Mouse (Mus musculus): ENCODE measurements at regions not wholly inside any gene's neighbourhood (a gene's known extent, or its start where the extent isn't known, plus 50 kb on each side); places are given as distances from the start of the nearest gene placed in this dataset.

DNA sequence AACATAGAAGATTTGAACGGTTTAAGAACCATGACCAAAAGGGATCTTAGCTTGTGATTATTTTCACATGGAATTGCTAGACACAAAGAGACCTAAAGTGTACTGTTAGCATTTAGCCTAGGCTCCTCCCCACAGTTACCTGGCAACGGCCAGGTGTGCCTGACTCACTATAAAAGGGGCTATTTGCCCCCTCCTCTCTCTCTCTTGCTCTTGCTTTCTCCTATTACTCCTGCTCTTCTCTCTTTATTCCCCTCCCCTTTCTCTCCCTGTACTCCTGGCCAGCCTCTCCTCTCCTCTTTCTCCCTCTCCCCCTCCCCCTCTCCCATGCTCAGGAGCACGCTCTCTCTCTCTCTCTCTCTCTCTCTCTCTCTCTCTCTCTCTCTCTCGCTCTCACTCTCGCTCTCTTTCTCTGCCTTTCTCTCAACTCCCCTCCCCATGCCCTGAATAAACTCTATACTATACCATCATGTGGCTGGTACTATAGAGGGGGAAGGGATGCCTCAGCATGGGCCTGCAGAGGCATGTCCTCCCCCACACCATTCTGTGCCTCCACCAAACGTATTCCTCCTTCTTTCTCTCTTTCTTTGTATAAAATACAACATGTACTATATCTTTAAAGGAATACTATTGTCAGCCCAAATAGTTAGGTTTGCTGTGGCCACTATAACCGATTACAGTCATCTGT, 603.9 kb downstream of the Rps29 start:
- no peak for DNase-seq (ENCODE audit: low spot score in 2 of 2)

DNA sequence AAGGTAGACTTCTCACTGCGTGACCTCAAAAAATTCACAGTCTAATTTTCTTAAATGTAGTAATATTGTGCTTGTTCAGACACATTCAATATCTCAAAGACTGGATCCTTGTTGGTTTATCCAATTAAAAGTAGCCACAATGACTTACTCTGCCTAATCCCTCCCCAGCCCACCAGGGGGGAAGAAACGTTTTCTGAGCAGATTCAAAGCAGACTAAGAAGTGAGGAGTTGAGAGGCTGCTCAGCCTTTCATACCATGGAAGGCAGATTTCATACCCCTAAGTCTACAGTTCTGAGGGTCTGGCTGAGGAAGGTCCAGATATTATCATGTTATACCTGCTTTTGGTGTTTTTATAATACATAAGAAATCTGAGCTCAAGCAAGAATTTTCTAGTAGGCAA, 604.7 kb downstream of the Rps29 start:
- no peak for DNase-seq (ENCODE audit: low spot score in 2 of 2)

DNA sequence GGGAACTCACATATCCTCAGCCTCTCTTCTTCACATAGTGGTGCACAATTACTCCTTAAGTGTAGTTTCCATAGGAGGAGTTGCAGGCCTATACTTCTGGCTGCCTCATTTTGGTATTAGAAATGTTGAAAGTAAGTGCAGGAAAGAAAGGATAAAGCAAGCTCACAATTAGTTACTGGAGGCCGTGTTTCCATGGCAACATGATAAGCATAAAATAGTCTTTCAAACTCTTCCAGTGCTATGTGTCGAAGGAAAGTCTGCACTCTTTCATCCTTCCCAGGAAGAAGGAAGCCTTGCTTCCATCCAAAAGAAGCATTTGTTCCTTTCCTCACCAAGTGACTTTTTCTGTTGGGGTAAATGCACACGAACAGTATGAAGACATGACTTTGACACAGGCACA, 617.2 kb downstream of the Rps29 start:
- DNase-seq (ENCODE audit: low spot score in 2 of 2), result no peak

DNA sequence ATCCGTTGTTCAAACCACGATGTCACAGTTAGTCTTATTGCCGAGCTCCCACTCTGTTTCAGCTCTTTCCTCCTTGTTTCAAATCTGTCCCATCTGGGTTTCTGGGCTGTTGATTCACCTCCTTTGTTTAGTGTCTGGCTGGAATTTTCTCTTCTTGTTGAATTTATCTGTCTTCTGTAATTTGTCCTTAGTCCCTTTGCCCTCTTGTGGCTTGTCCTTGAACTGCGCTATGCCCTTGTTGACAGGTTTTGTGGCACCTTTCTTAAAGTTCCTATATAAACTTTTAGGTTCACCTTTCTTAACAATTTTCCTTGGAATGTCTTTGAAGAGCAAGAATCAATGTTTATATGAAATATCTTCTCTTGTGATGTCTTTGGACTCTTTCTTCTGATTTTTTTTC, 658.2 kb downstream of the Rps29 start:
- DNase-seq (ENCODE audit: low spot score in 2 of 2), result no peak

DNA sequence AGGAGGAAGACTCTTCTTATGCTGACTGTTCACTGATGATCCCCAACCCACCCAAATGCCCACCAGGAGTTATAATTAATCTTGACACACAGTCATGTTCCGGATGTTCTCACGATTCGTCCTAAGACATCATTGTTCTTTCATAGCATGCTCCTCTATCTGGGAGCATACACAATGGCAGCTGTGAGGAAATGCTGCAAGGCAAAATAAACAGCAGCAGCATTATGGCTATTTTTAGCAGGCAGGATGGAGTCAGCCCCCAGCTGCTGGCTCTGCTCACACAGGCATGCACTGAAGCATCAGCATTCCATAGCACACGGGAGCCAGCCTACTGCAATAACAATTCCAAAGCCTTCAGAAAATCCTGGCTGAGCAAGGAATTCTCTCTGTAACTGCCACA, 696.0 kb downstream of the Rps29 start:
- no peak for DNase-seq (ENCODE audit: low spot score in 2 of 2)

DNA sequence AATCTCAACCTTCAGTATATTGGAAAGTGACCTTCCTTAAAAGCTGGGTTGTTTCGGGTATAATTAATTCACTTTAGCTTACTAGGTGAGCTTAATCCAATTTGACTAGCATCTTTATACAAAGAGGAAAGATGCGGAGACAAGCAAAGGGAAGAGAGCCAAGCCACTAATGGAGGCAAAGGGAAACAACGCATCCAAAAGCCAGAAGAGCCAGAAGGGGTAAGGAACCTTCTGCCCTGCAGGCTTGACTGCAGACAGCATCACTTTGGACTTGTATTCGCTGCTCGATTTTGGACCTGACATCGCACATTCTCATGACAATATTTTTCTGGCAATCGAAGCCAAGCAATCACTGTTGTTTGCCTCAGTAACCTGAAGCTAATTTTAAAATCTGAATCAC, 700.8 kb downstream of the Rps29 start:
- DNase-seq (ENCODE audit: low spot score in 2 of 2), result no peak

DNA sequence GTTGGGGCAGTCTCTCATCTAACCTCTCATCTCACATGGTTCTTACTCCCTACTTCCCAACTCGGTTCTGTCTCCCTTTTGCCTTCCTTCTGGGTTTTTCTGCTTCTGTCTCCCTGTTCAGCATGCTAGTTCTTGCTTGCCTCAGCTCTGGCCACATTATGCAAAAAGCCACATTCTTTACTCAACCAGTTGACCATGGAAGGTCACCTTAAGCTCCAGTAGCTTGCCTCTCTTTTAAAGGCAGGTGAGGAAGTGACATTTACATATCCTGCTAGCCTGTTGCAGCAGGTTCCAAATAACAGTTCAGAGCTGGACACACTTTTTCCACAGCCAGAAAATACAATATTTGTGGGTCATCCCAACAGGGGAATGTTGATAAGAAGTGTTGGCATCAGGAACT, 732.4 kb downstream of the Rps29 start:
- DNase-seq (ENCODE audit: low spot score in 2 of 2), result no peak

DNA sequence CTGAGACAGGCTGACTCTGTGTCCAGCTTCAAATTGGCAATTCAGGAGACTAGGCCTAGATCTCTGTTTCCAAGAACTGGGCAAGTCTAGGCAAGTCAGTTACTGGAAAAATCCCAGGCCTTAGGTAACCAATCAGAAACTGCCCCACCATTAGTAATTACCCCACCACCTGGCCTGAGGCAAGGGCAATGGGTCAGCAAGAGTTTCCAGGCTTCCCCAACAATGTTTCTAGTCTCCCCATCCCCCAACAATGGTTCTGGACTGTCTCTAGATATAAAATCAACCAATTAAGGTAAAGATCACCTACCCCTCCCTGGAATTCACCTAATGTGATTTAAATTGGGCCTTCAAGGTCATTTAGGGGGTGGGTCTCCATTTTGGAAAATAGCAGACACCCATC, 734.0 kb downstream of the Rps29 start:
- no peak for DNase-seq (ENCODE audit: low spot score in 2 of 2)
